ENCODE assay signal across 10 mouse cellular contexts in genomic region chr8:71627265-71628099, GRCm38 (mm10). TPM values are rescaled to one million over a fixed set of nuclear protein-coding genes. Genes with fewer than 3 reads are reported as not detected.
DNase-seq lines count a peak whose midpoint lies in the region; ATAC-seq and TF ChIP-seq lines count a peak whose summit lies in the region.
"Had no signal": no experiment of that assay in that cellular context is flagged by ENCODE, and none has a peak within 500 bp of the region (broad histone marks: within the 10 kb centered on the region; RNA-seq: fewer than 3 reads in every experiment).

No protein-coding gene starts in this region.

- H3K79me2 ChIP-seq in CH12.LX (replicated peaks; ENCODE audit: control insufficient read depth, extremely low read depth, insufficient read depth, poor library complexity, severe bottlenecking) = no peaks in the 10 kb centered on the region

- TF ChIP-seq EP300 in CH12.LX (IDR thresholded peaks at IDR 0.05; ENCODE audit: low read length) = peak; percentile 30

- H3K9me3 ChIP-seq in hindbrain, embryonic 13.5 days = no peaks in the 10 kb centered on the region
- H3K9me3 ChIP-seq in hindbrain, embryonic 12.5 days (replicated peaks) = peaks cover 7% of the 10 kb centered on the region
- H3K9me3 ChIP-seq in CH12.LX (replicated peaks; ENCODE audit: low read length) = peaks cover 25% of the 10 kb centered on the region
- peaks cover 8% of the 10 kb centered on the region for H3K9me3 ChIP-seq in liver, embryonic 16.5 days (replicated peaks; ENCODE audit: control insufficient read depth, low read length)

- peak overlapping the region; percentile 19; the same call in 1 of the 2 replicates for H3K27ac ChIP-seq in hindbrain, embryonic 13.5 days
- no peak overlapping the region for H3K27ac ChIP-seq in hindbrain, embryonic 12.5 days
- H3K27ac ChIP-seq in CH12.LX (ENCODE audit: insufficient read depth, low read depth) = peak overlapping the region; percentile 99
- peak overlapping the region; percentile 64 for H3K27ac ChIP-seq in liver, embryonic 16.5 days (ENCODE audit: low read length)

- in situ Hi-C loops in CH12.LX (cut with MboI; ENCODE audit: low pct_ligation_motif_present, low pct_unique_long_range_greater_than_20kb, low sequenced_read_pairs) = no loop called here

- no peak overlapping the region for H3K4me3 ChIP-seq in hindbrain, embryonic 13.5 days
- no peak overlapping the region for H3K4me3 ChIP-seq in hindbrain, embryonic 12.5 days
- H3K4me3 ChIP-seq in CH12.LX (replicated peaks in 1 of 3; ENCODE audit: low read depth in 2 of 3, low read length in 2 of 3, poor library complexity in 1 of 3) = peak overlapping the region in 2 of 3 experiments; percentile 17 to 31
- no peak overlapping the region for H3K4me3 ChIP-seq in liver, embryonic 16.5 days (ENCODE audit: low read depth, low read length)
- H3K4me3 ChIP-seq: erythroblast, embryonic 14.5 days had no signal

- dilution Hi-C loops in CH12.LX (cut with MboI; ENCODE audit: extremely low pct_ligation_motif_present, extremely low pct_unique_long_range_greater_than_20kb, low sequenced_read_pairs) = no loop called here

- TF ChIP-seq POLR2A in CH12.LX (IDR thresholded peaks at IDR 0.05; ENCODE audit: low read depth, low read length) = peak; percentile 61

- H3K27me3 ChIP-seq in hindbrain, embryonic 13.5 days = peaks cover 28% of the 10 kb centered on the region
- peaks cover 28% of the 10 kb centered on the region for H3K27me3 ChIP-seq in hindbrain, embryonic 12.5 days
- H3K27me3 ChIP-seq in CH12.LX (replicated peaks) = no peaks in the 10 kb centered on the region
- H3K27me3 ChIP-seq in liver, embryonic 16.5 days (ENCODE audit: control insufficient read depth, insufficient read depth, low read depth, low read length) = peaks cover 20% of the 10 kb centered on the region
- H3K27me3 ChIP-seq: Patski had no signal

- H3K9ac ChIP-seq in hindbrain, embryonic 13.5 days = no peak overlapping the region
- H3K9ac ChIP-seq in hindbrain, embryonic 12.5 days = no peak overlapping the region
- H3K9ac ChIP-seq in CH12.LX (ENCODE audit: insufficient read depth, low read depth) = peak overlapping the region; percentile 60
- no peak overlapping the region for H3K9ac ChIP-seq in liver, embryonic 16.5 days (ENCODE audit: low read depth, low read length)

- H3K4me2 ChIP-seq in hindbrain, embryonic 13.5 days = no peak overlapping the region
- no peak overlapping the region for H3K4me2 ChIP-seq in hindbrain, embryonic 12.5 days (replicated peaks)
- H3K4me2 ChIP-seq in CH12.LX (ENCODE audit: insufficient read depth, low read depth, poor library complexity, severe bottlenecking) = peak overlapping the region; percentile 84
- H3K4me2 ChIP-seq in liver, embryonic 16.5 days (ENCODE audit: low read depth, low read length) = 0 out of 2 replicates have a peak overlapping the region, but pooled peaks have one; percentile 3

- ATAC-seq in hindbrain, embryonic 13.5 days (ENCODE audit: low FRiP score) = no peak
- ATAC-seq in hindbrain, embryonic 12.5 days (ENCODE audit: low FRiP score) = no peak
- ATAC-seq in granulocyte monocyte progenitor cell, adult 5-6 weeks (replicated peaks; ENCODE audit: poor library complexity, severe bottlenecking) = peak; percentile 28
- no peak for ATAC-seq in liver, embryonic 16.5 days (ENCODE audit: low read depth)
- ATAC-seq: Patski had no signal

- TF ChIP-seq CTCF in CH12.LX (conservative IDR thresholded peaks at IDR 0.05 in 1 of 2, IDR thresholded peaks at IDR 0.05 in 1 of 2; ENCODE audit: low read depth in 2 of 2, low read length in 2 of 2) = no peak

- H3K36me3 ChIP-seq in hindbrain, embryonic 13.5 days = peaks cover 34% of the 10 kb centered on the region
- peaks cover 22% of the 10 kb centered on the region for H3K36me3 ChIP-seq in hindbrain, embryonic 12.5 days
- H3K36me3 ChIP-seq in CH12.LX (replicated peaks in 1 of 2; ENCODE audit: control insufficient read depth in 1 of 2, insufficient read depth in 1 of 2, low read length in 1 of 2) = peaks cover 29 to 63% of the 10 kb centered on the region in 2 experiments
- H3K36me3 ChIP-seq in liver, embryonic 16.5 days (ENCODE audit: control insufficient read depth, insufficient read depth) = peaks cover 20% of the 10 kb centered on the region

- WGBS in hindbrain, embryonic 13.5 days = 51% methylated on average over 9 of the region's 9 CpGs
- WGBS in hindbrain, embryonic 12.5 days = 49% methylated on average over 9 of the region's 9 CpGs
- 25% methylated on average over 9 of the region's 9 CpGs for WGBS in liver, embryonic 16.5 days (ENCODE audit: insufficient replicate concordance)

- DNase-seq in CH12.LX (ENCODE audit: extremely low read depth) = peak; percentile 81
- no peak for DNase-seq in c-Kit-positive CD71-positive TER-119-positive erythroid progenitor cells, embryonic 14.5 days (ENCODE audit: low spot score)
- DNase-seq in urinary bladder, adult 2 months (ENCODE audit: low spot score) = no peak
- DNase-seq in ovary, postnatal 10 days (ENCODE audit: low spot score) = no peak

- peaks cover 19% of the 10 kb centered on the region for H3K4me1 ChIP-seq in hindbrain, embryonic 13.5 days (replicated peaks)
- peaks cover 21% of the 10 kb centered on the region for H3K4me1 ChIP-seq in hindbrain, embryonic 12.5 days
- H3K4me1 ChIP-seq in CH12.LX (ENCODE audit: control insufficient read depth in 1 of 2, insufficient read depth in 2 of 2) = peaks cover 44 to 74% of the 10 kb centered on the region in 2 experiments
- H3K4me1 ChIP-seq in liver, embryonic 16.5 days (ENCODE audit: control insufficient read depth, low read depth, low read length) = peaks cover 26% of the 10 kb centered on the region

- no peak for TF ChIP-seq RAD21 in CH12.LX (IDR thresholded peaks at IDR 0.05; ENCODE audit: low read depth, low read length)

TF ChIP-seq in CH12.LX, 34 proteins besides CTCF, POLR2A, EP300 and RAD21 (continues in another document):
- TF ChIP-seq KAT2A (IDR thresholded peaks at IDR 0.05; ENCODE audit: insufficient replicate concordance, low read length) = no peak

RNA-seq across cellular contexts. Expression of gene Colgalt1, which starts 16.7 kb away (rescaled TPM):
- 57.5 and 63.2 TPM in 2 replicates for polyA plus RNA-seq in hindbrain, embryonic 13.5 days (2015; fragmentation: Nextera tagmentation; extraction: Ambion mirVana)
- 63.7 and 65.9 TPM in 2 replicates for polyA plus RNA-seq in hindbrain, embryonic 12.5 days (2016; fragmentation: Nextera tagmentation; extraction: Ambion mirVana)
- total RNA-seq in CH12.LX (2012; rRNA removed) = 85.3 and 92.0 TPM in 2 replicates
- 68.7 and 72.0 TPM in 2 replicates for total RNA-seq in CH12.LX (2014; rRNA removed)
- polyA plus RNA-seq in CH12.LX (2012; ENCODE audit: insufficient read length, low read depth) = 72.0 and 73.7 TPM in 2 replicates
- 93.8 and 107 TPM in 2 replicates for total RNA-seq in granulocyte monocyte progenitor cell, adult 5-6 weeks (2014; fragmentation: Nextera tagmentation)
- total RNA-seq in granulocyte monocyte progenitor cell, adult 5-6 weeks (2017) = 77.1 and 84.4 TPM in 2 replicates
- 18.5 and 22.5 TPM in 2 replicates for polyA plus RNA-seq in liver, embryonic 16.5 days (2015; fragmentation: Nextera tagmentation; extraction: Ambion mirVana)
- 124 and 144 TPM in 2 replicates for polyA plus RNA-seq in urinary bladder, adult 2 months (2012; rRNA removed)

RNA-seq across cellular contexts. Expression of gene Fam129c, which starts 30.0 kb away (rescaled TPM):
- polyA plus RNA-seq in hindbrain, embryonic 13.5 days (2015; fragmentation: Nextera tagmentation; extraction: Ambion mirVana) = 6.9 and 8.2 TPM in 2 replicates
- polyA plus RNA-seq in hindbrain, embryonic 12.5 days (2016; fragmentation: Nextera tagmentation; extraction: Ambion mirVana) = 5.3 and 6.3 TPM in 2 replicates
- total RNA-seq in CH12.LX (2012; rRNA removed) (95.2 and 136 TPM in 2 replicates), CH12.LX (2014; rRNA removed) (86.3 and 89.2 TPM in 2 replicates)
- polyA plus RNA-seq in CH12.LX (2012; ENCODE audit: insufficient read length, low read depth) = 92.8 and 98.6 TPM in 2 replicates
- total RNA-seq in granulocyte monocyte progenitor cell, adult 5-6 weeks (2014; fragmentation: Nextera tagmentation) = 11.6 and 11.7 TPM in 2 replicates
- total RNA-seq in granulocyte monocyte progenitor cell, adult 5-6 weeks (2017) = 0.69 and 6.1 TPM in 2 replicates
- 1.6 and 2.1 TPM in 2 replicates for polyA plus RNA-seq in liver, embryonic 16.5 days (2015; fragmentation: Nextera tagmentation; extraction: Ambion mirVana)
- polyA plus RNA-seq in urinary bladder, adult 2 months (2012; rRNA removed) = 3.1 and 3.7 TPM in 2 replicates

RNA-seq across cellular contexts. Expression of gene Pgls, which starts 35.5 kb away (rescaled TPM):
- polyA plus RNA-seq in hindbrain, embryonic 13.5 days (2015; fragmentation: Nextera tagmentation; extraction: Ambion mirVana) = 197 and 204 TPM in 2 replicates
- 197 and 202 TPM in 2 replicates for polyA plus RNA-seq in hindbrain, embryonic 12.5 days (2016; fragmentation: Nextera tagmentation; extraction: Ambion mirVana)
- total RNA-seq in CH12.LX (2012; rRNA removed) (183 and 215 TPM in 2 replicates), CH12.LX (2014; rRNA removed) (94.2 and 118 TPM in 2 replicates)
- polyA plus RNA-seq in CH12.LX (2012; ENCODE audit: insufficient read length, low read depth) = 72.5 and 74.9 TPM in 2 replicates
- 143 and 180 TPM in 2 replicates for total RNA-seq in granulocyte monocyte progenitor cell, adult 5-6 weeks (2014; fragmentation: Nextera tagmentation)
- total RNA-seq in granulocyte monocyte progenitor cell, adult 5-6 weeks (2017) = 155 and 185 TPM in 2 replicates
- 81.3 and 93.9 TPM in 2 replicates for polyA plus RNA-seq in liver, embryonic 16.5 days (2015; fragmentation: Nextera tagmentation; extraction: Ambion mirVana)
- 41.7 and 60.4 TPM in 2 replicates for polyA plus RNA-seq in urinary bladder, adult 2 months (2012; rRNA removed)

RNA-seq across cellular contexts. Expression of gene Unc13a, which starts 44.1 kb away (rescaled TPM):
- 18.0 and 18.9 TPM in 2 replicates for polyA plus RNA-seq in hindbrain, embryonic 13.5 days (2015; fragmentation: Nextera tagmentation; extraction: Ambion mirVana)
- polyA plus RNA-seq in hindbrain, embryonic 12.5 days (2016; fragmentation: Nextera tagmentation; extraction: Ambion mirVana) = 13.9 and 16.1 TPM in 2 replicates
- total RNA-seq in CH12.LX (2012; rRNA removed) (1.0 and 1.7 TPM in 2 replicates), CH12.LX (2014; rRNA removed) (0.55 and 0.68 TPM in 2 replicates)
- 0.79 and 2.1 TPM in 2 replicates for polyA plus RNA-seq in CH12.LX (2012; ENCODE audit: insufficient read length, low read depth)
- total RNA-seq in granulocyte monocyte progenitor cell, adult 5-6 weeks (2014; fragmentation: Nextera tagmentation) = 0.60 TPM in 1 of 2 replicates, not detected in the other
- 0.04 and 1.8 TPM in 2 replicates for total RNA-seq in granulocyte monocyte progenitor cell, adult 5-6 weeks (2017)
- polyA plus RNA-seq in liver, embryonic 16.5 days (2015; fragmentation: Nextera tagmentation; extraction: Ambion mirVana) = 0.15 and 0.20 TPM in 2 replicates
- 0.44 and 0.47 TPM in 2 replicates for polyA plus RNA-seq in urinary bladder, adult 2 months (2012; rRNA removed)

RNA-seq across cellular contexts. Expression of gene Jak3, which starts 48.6 kb away (rescaled TPM):
- 3.5 TPM in 2 replicates for polyA plus RNA-seq in hindbrain, embryonic 13.5 days (2015; fragmentation: Nextera tagmentation; extraction: Ambion mirVana)
- 3.7 and 3.8 TPM in 2 replicates for polyA plus RNA-seq in hindbrain, embryonic 12.5 days (2016; fragmentation: Nextera tagmentation; extraction: Ambion mirVana)
- total RNA-seq in CH12.LX (2012; rRNA removed) = 39.2 and 47.1 TPM in 2 replicates
- 13.3 and 15.0 TPM in 2 replicates for total RNA-seq in CH12.LX (2014; rRNA removed)
- 35.6 and 37.8 TPM in 2 replicates for polyA plus RNA-seq in CH12.LX (2012; ENCODE audit: insufficient read length, low read depth)
- 10.9 and 17.5 TPM in 2 replicates for total RNA-seq in granulocyte monocyte progenitor cell, adult 5-6 weeks (2014; fragmentation: Nextera tagmentation)
- 7.2 and 8.1 TPM in 2 replicates for total RNA-seq in granulocyte monocyte progenitor cell, adult 5-6 weeks (2017)
- polyA plus RNA-seq in liver, embryonic 16.5 days (2015; fragmentation: Nextera tagmentation; extraction: Ambion mirVana) = 5.7 and 6.3 TPM in 2 replicates
- 14.9 and 17.1 TPM in 2 replicates for polyA plus RNA-seq in urinary bladder, adult 2 months (2012; rRNA removed)

Comparison
In these comparisons a context has a peak if more than half of its experiments do, and no peak if none do; other contexts are left out.
1. H3K4me2 ChIP-seq: peak in CH12.LX (single experiment) and liver, embryonic 16.5 days (single experiment); none in hindbrain, embryonic 13.5 days (single experiment) and hindbrain, embryonic 12.5 days (single experiment).
2. H3K4me3 ChIP-seq: peak in CH12.LX (2 of 3); none in hindbrain, embryonic 13.5 days (single experiment), hindbrain, embryonic 12.5 days (single experiment) and liver, embryonic 16.5 days (single experiment).
3. RNA of gene Fam129c, which starts 30.0 kb away (polyA plus RNA-seq): 92.8 to 98.6 TPM in CH12.LX; 6.9 to 8.2 TPM in hindbrain, embryonic 13.5 days, 5.3 to 6.3 TPM in hindbrain, embryonic 12.5 days, 3.1 to 3.7 TPM in urinary bladder, adult 2 months and 1.6 to 2.1 TPM in liver, embryonic 16.5 days; every median in the first group is over 10 times any median in the second.